ENCODE assay signal across 11 mouse cellular contexts in genomic region chr1:25057656-25058055, GRCm38 (mm10).
DNase-seq lines count a peak whose midpoint lies in the region.
"Had no signal": no experiment of that assay in that cellular context is flagged by ENCODE, and none has a peak within 500 bp of the region (broad histone marks: within the 10 kb centered on the region; RNA-seq: fewer than 3 reads in every experiment).

No protein-coding gene starts in this region.

- 66% methylated on average over 2 of the region's 2 CpGs for WGBS in heart, embryonic 10.5 days

- peak; percentile 16 to 32 for DNase-seq in heart, postnatal 10 days
- DNase-seq in heart, embryonic 10.5 days (ENCODE audit: low spot score): no peak
- DNase-seq in cerebellum, adult 11 months: peak; percentile 16
- peak; percentile 57 for DNase-seq in cerebellum, adult 9-11 months
- peak; percentile 55 for DNase-seq in lung, postnatal 10 days
- no peak for DNase-seq in neural tube, embryonic 10.5 days (ENCODE audit: extremely low spot score, low spot score)
- DNase-seq in right cerebral cortex, postnatal 25 days: no peak
- DNase-seq: embryo, embryonic 11 days; gastrocnemius, postnatal 14 days; right cerebral cortex, postnatal 14 days had no signal

- no peaks in the 10 kb centered on the region for H3K4me1 ChIP-seq in heart, embryonic 10.5 days

- no peak overlapping the region for H3K4me3 ChIP-seq in heart, embryonic 10.5 days

- H3K36me3 ChIP-seq in heart, embryonic 10.5 days: no peaks in the 10 kb centered on the region

- H3K27me3 ChIP-seq in heart, embryonic 10.5 days (ENCODE audit: insufficient read depth, poor library complexity, severe bottlenecking): no peaks in the 10 kb centered on the region

- no peaks in the 10 kb centered on the region for H3K9me3 ChIP-seq in heart, embryonic 10.5 days

- intact Hi-C loops in heart, postnatal 10 days (cut with DNase I): no loop called here

- no peak overlapping the region for H3K27ac ChIP-seq in heart, embryonic 10.5 days
- H3K27ac ChIP-seq: kidney, postnatal 0 days had no signal

Comparison
In these comparisons a context has a peak if more than half of its experiments do, and no peak if none do; other contexts are left out.
1. DNase-seq: peak in heart, postnatal 10 days (2 of 2), cerebellum, adult 11 months (single experiment), cerebellum, adult 9-11 months (single experiment) and lung, postnatal 10 days (single experiment); none in heart, embryonic 10.5 days (single experiment), neural tube, embryonic 10.5 days (single experiment) and right cerebral cortex, postnatal 25 days (single experiment).